Mouse (Mus musculus): Measurements from ENCODE around the gene Ctbs. TPM values are rescaled to one million over a fixed set of nuclear protein-coding genes. Genes with fewer than 3 reads are reported as not detected.

Ctbs gene
- polyA plus RNA-seq, 1 experiment: 4.4 TPM

GRCm38 (mm10) chr3:146413016-146413415, 36.6 kb upstream of the Ctbs start:
- TF ChIP-seq POLR2A (IDR thresholded peaks at IDR 0.05; ENCODE audit: extremely low read depth, insufficient read depth, low read length): no peak
- H3K4me3 ChIP-seq (ENCODE audit: insufficient read depth, low read length): no peak overlapping the region
- no peak overlapping the region for H3K27ac ChIP-seq (ENCODE audit: insufficient read depth, low read length)
- H3K4me1 ChIP-seq (ENCODE audit: control insufficient read depth, insufficient read depth, low read length): peaks cover 8% of the 10 kb centered on the region

GRCm38 (mm10) chr3:146413992-146414391, 35.6 kb upstream of the Ctbs start:
- H3K4me1 ChIP-seq (ENCODE audit: control insufficient read depth, insufficient read depth, low read length): peaks cover 8% of the 10 kb centered on the region
- H3K4me3 ChIP-seq (ENCODE audit: insufficient read depth, low read length): no peak overlapping the region
- H3K27ac ChIP-seq (ENCODE audit: insufficient read depth, low read length): no peak overlapping the region
- no peak for TF ChIP-seq CTCF (IDR thresholded peaks at IDR 0.05; ENCODE audit: extremely low read depth, insufficient read depth, low read length)
- no peak for TF ChIP-seq POLR2A (IDR thresholded peaks at IDR 0.05; ENCODE audit: extremely low read depth, insufficient read depth, low read length)

- no peak overlapping the region for H3K27ac ChIP-seq (ENCODE audit: insufficient read depth, low read length)
- no peak overlapping the region for H3K4me3 ChIP-seq (ENCODE audit: insufficient read depth, low read length)
- TF ChIP-seq POLR2A (IDR thresholded peaks at IDR 0.05; ENCODE audit: extremely low read depth, insufficient read depth, low read length) (no peak), CTCF (IDR thresholded peaks at IDR 0.05; ENCODE audit: extremely low read depth, insufficient read depth, low read length) (no peak)
- peaks cover 10% of the 10 kb centered on the region for H3K4me1 ChIP-seq (ENCODE audit: control insufficient read depth, insufficient read depth, low read length)
Measured at GRCm38 (mm10) chr3:146414555-146414954, 35.0 kb upstream of the Ctbs start.

- H3K27ac ChIP-seq (ENCODE audit: insufficient read depth, low read length): no peak overlapping the region
- no peak for TF ChIP-seq CTCF (IDR thresholded peaks at IDR 0.05; ENCODE audit: extremely low read depth, insufficient read depth, low read length)
- no peak for TF ChIP-seq POLR2A (IDR thresholded peaks at IDR 0.05; ENCODE audit: extremely low read depth, insufficient read depth, low read length)
Measured at GRCm38 (mm10) chr3:146417873-146418272, 31.7 kb upstream of the Ctbs start.

GRCm38 (mm10) chr3:146418901-146419300, 30.7 kb upstream of the Ctbs start:
- Histone ChIP-seq H3K4me3 (ENCODE audit: insufficient read depth, low read length) (no peak overlapping the region), H3K4me1 (ENCODE audit: control insufficient read depth, insufficient read depth, low read length) (peaks cover 6% of the 10 kb centered on the region), H3K27ac (ENCODE audit: insufficient read depth, low read length) (no peak overlapping the region)
- TF ChIP-seq POLR2A (IDR thresholded peaks at IDR 0.05; ENCODE audit: extremely low read depth, insufficient read depth, low read length) (no peak), CTCF (IDR thresholded peaks at IDR 0.05; ENCODE audit: extremely low read depth, insufficient read depth, low read length) (no peak)

More at GRCm38 (mm10) chr3:146417873-146418272, 31.7 kb upstream of the Ctbs start:
- Histone ChIP-seq H3K4me3 (ENCODE audit: insufficient read depth, low read length) (no peak overlapping the region), H3K4me1 (ENCODE audit: control insufficient read depth, insufficient read depth, low read length) (peaks cover 6% of the 10 kb centered on the region)

GRCm38 (mm10) chr3:146419534-146419933, 30.1 kb upstream of the Ctbs start:
- Histone ChIP-seq H3K4me3 (ENCODE audit: insufficient read depth, low read length) (no peak overlapping the region), H3K27ac (ENCODE audit: insufficient read depth, low read length) (peak overlapping the region; percentile 60), H3K4me1 (ENCODE audit: control insufficient read depth, insufficient read depth, low read length) (peaks cover 6% of the 10 kb centered on the region)
- TF ChIP-seq CTCF (IDR thresholded peaks at IDR 0.05; ENCODE audit: extremely low read depth, insufficient read depth, low read length) (no peak), POLR2A (IDR thresholded peaks at IDR 0.05; ENCODE audit: extremely low read depth, insufficient read depth, low read length) (no peak)

- TF ChIP-seq CTCF (IDR thresholded peaks at IDR 0.05; ENCODE audit: extremely low read depth, insufficient read depth, low read length): no peak
- no peak for TF ChIP-seq POLR2A (IDR thresholded peaks at IDR 0.05; ENCODE audit: extremely low read depth, insufficient read depth, low read length)
- Histone ChIP-seq H3K4me3 (ENCODE audit: insufficient read depth, low read length) (no peak overlapping the region), H3K27ac (ENCODE audit: insufficient read depth, low read length) (peak overlapping the region; percentile 37; the same call in 1 of the 2 replicates), H3K4me1 (ENCODE audit: control insufficient read depth, insufficient read depth, low read length) (peaks cover 6% of the 10 kb centered on the region)
Measured at GRCm38 (mm10) chr3:146419992-146420537, 29.5 kb upstream of the Ctbs start.

GRCm38 (mm10) chr3:146421787-146422186, 27.8 kb upstream of the Ctbs start:
- Histone ChIP-seq H3K4me3 (ENCODE audit: insufficient read depth, low read length) (no peak overlapping the region), H3K27ac (ENCODE audit: insufficient read depth, low read length) (no peak overlapping the region), H3K4me1 (ENCODE audit: control insufficient read depth, insufficient read depth, low read length) (peaks cover 6% of the 10 kb centered on the region)
- no peak for TF ChIP-seq CTCF (IDR thresholded peaks at IDR 0.05; ENCODE audit: extremely low read depth, insufficient read depth, low read length)
- no peak for TF ChIP-seq POLR2A (IDR thresholded peaks at IDR 0.05; ENCODE audit: extremely low read depth, insufficient read depth, low read length)

GRCm38 (mm10) chr3:146423710-146424109, 25.9 kb upstream of the Ctbs start:
- H3K4me3 ChIP-seq (ENCODE audit: insufficient read depth, low read length): no peak overlapping the region
- H3K4me1 ChIP-seq (ENCODE audit: control insufficient read depth, insufficient read depth, low read length): peaks cover 6% of the 10 kb centered on the region
- no peak overlapping the region for H3K27ac ChIP-seq (ENCODE audit: insufficient read depth, low read length)
- TF ChIP-seq CTCF (IDR thresholded peaks at IDR 0.05; ENCODE audit: extremely low read depth, insufficient read depth, low read length) (no peak), POLR2A (IDR thresholded peaks at IDR 0.05; ENCODE audit: extremely low read depth, insufficient read depth, low read length) (no peak)

- H3K4me1 ChIP-seq (ENCODE audit: control insufficient read depth, insufficient read depth, low read length): peaks cover 6% of the 10 kb centered on the region
- no peak overlapping the region for H3K4me3 ChIP-seq (ENCODE audit: insufficient read depth, low read length)
- no peak overlapping the region for H3K27ac ChIP-seq (ENCODE audit: insufficient read depth, low read length)
- TF ChIP-seq CTCF (IDR thresholded peaks at IDR 0.05; ENCODE audit: extremely low read depth, insufficient read depth, low read length) (no peak), POLR2A (IDR thresholded peaks at IDR 0.05; ENCODE audit: extremely low read depth, insufficient read depth, low read length) (no peak)
Measured at GRCm38 (mm10) chr3:146424306-146424900, 25.2 kb upstream of the Ctbs start.

Data from cortical plate, adult 2 months (tissue).